Mouse (Mus musculus) ES-E14 (cell line): ENCODE measurements at regions not wholly inside any gene's neighbourhood (a gene's known extent, or its start where the extent isn't known, plus 50 kb on each side); places are given as distances from the start of the nearest gene placed in this dataset.
A peak's percentile ranks its signal among the peaks of the same experiment; 100 is the strongest.

Experiments
- DNase-seq: peaks from one replicate; pipeline ENCODE4 v3.0.0-alpha.2; 2013; ENCODE audit warnings: low read depth, low spot score
- H3K27ac ChIP-seq: 2 replicates; pipeline ENCODE4 v1.5.1; 2012; ENCODE audit warnings: low read depth, mild to moderate bottlenecking, low read length, moderate library complexity, mixed read lengths; ENCODE audit not compliant: poor library complexity, insufficient read depth, severe bottlenecking
- H3K36me3 ChIP-seq: 2 replicates; pipeline ENCODE4 v1.6.1; 2012; ENCODE audit warnings: mild to moderate bottlenecking, low read length, moderate library complexity, mixed read lengths; ENCODE audit not compliant: control insufficient read depth, poor library complexity, insufficient read depth, severe bottlenecking
- H3K4me1 ChIP-seq, 2 experiments: fragments of 150-350 bp in 1 of 2; sonication (generic) in 1 of 2; 2 replicates each; pipeline ENCODE4 v1.6.1; 2012; ENCODE audit warnings: low read length in 2 of 2, mild to moderate bottlenecking in 1 of 2, mixed read lengths in 1 of 2; ENCODE audit not compliant: control insufficient read depth in 2 of 2, insufficient read depth in 2 of 2, poor library complexity in 1 of 2
- H3K4me3 ChIP-seq, 2 experiments: fragments of 150-350 bp in 1 of 2; sonication (generic) in 1 of 2; 2 replicates each; pipeline ENCODE4 v1.5.1; 2012; ENCODE audit warnings: low read length in 2 of 2, low read depth in 1 of 2, mild to moderate bottlenecking in 1 of 2, mixed read lengths in 1 of 2; ENCODE audit not compliant: insufficient read depth in 1 of 2, poor library complexity in 1 of 2, severe bottlenecking in 1 of 2
- H3K9ac ChIP-seq: 2 replicates; pipeline ENCODE4 v1.6.1; 2012; ENCODE audit warnings: low read depth, mild to moderate bottlenecking, low read length, mixed read lengths; ENCODE audit not compliant: poor library complexity, insufficient read depth, severe bottlenecking
- H3K9me3 ChIP-seq: fragments of 150-350 bp; sonication (generic); 2 replicates; pipeline ENCODE4 v1.6.1; 2012; ENCODE audit warnings: low read depth, mild to moderate bottlenecking, low read length; ENCODE audit not compliant: control insufficient read depth, insufficient read depth
- CHD2 ChIP-seq: IDR thresholded peaks from 2 replicates; pipeline ENCODE4 v1.6.1; 2014; ENCODE audit warnings: mild to moderate bottlenecking, low read depth, low read length, inconsistent platforms
- HCFC1 ChIP-seq: IDR thresholded peaks from 2 replicates; pipeline ENCODE4 v1.6.1; 2012; ENCODE audit warnings: low read length, inconsistent platforms, borderline replicate concordance; ENCODE audit not compliant: insufficient read depth
- MAFK ChIP-seq: IDR thresholded peaks from 2 replicates; pipeline ENCODE4 v1.6.1; 2014; ENCODE audit warnings: mild to moderate bottlenecking, low read depth, low read length, inconsistent platforms; ENCODE audit not compliant: insufficient read depth
- ZC3H11A ChIP-seq: IDR thresholded peaks from 2 replicates; pipeline ENCODE4 v1.6.1; 2012; ENCODE audit warnings: low read depth, mild to moderate bottlenecking, inconsistent platforms, low read length, borderline replicate concordance
- ZNF384 ChIP-seq: IDR thresholded peaks from 2 replicates; pipeline ENCODE4 v1.6.1; 2012; ENCODE audit warnings: low read depth, low read length, inconsistent platforms
- in situ Hi-C, 2 experiments: fragments of 600-800 bp; cut with MboI; formaldehyde crosslinking; loops; one replicate each; pipeline ENCODE4 v1.15.1; 2025; ENCODE audit warnings: low sequenced_read_pairs in 2 of 2, inconsistent platforms in 1 of 2; ENCODE audit not compliant: unreplicated experiment in 2 of 2

DNA sequence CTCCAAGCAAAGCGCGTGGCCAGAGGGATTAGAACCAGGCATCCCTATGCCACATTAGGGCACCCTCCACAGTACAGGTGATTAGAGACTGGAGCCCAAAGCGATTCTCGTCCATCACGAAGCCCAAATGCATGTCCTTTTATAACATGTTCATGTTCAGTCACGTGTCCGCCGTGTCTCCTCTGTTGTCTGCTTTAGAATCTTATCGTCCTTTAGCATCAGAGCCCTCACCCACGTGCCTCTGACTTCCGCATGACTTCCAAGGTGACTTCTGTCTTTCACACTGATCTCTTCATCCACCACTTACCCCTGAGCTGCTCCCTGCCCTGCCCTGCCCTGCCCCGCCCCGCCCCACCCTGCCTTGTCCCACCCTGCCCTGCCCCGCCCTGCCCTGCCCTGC lies 125.3 kb downstream of the Katnal1 start:
- H3K9ac ChIP-seq = no peak overlapping the region
- no peak for TF ChIP-seq ZNF384
- TF ChIP-seq MAFK = no peak
- no peak for TF ChIP-seq ZC3H11A
- no peak for TF ChIP-seq HCFC1
- no peak for TF ChIP-seq CHD2
- H3K27ac ChIP-seq = no peak overlapping the region
- no peak for DNase-seq
- no peaks in the 10 kb centered on the region for H3K36me3 ChIP-seq
- H3K9me3 ChIP-seq = no peaks in the 10 kb centered on the region
- in situ Hi-C loops = no loop called here
- H3K4me1 ChIP-seq = peaks cover 0 to 12% of the 10 kb centered on the region in 2 experiments; a peak in 2 of 4 replicates
- no peak overlapping the region for H3K4me3 ChIP-seq

DNA sequence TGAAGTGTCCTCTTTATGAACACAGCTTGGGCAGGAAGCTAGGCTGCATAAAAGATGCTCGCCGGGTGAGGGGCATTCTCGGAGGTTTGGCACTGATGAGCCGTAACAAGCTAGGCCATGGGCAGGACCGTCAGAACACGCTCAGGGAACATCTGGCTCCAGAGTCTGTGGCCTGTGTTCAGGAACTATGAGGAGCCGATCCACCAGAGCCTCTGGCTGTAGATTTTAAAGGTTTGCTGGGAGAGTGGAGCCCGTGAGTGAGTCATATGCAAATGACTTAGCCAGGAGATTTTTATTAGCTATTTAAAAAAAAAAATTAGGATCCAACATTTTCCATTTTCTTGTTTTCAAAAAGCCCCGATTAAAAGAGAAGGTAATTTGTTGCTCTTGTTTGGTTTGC lies 126.4 kb downstream of the Katnal1 start:
- Histone ChIP-seq H3K9me3 (no peaks in the 10 kb centered on the region), H3K27ac (no peak overlapping the region), H3K9ac (no peak overlapping the region), H3K4me1 (peaks cover 0 to 11% of the 10 kb centered on the region in 2 experiments; a peak in 1 of 4 replicates), H3K36me3 (no peaks in the 10 kb centered on the region), H3K4me3 (no peak overlapping the region)
- TF ChIP-seq CHD2 (no peak), HCFC1 (no peak), ZNF384 (no peak), ZC3H11A (no peak), MAFK (no peak)
- in situ Hi-C loops = no loop called here
- DNase-seq = no peak

DNA sequence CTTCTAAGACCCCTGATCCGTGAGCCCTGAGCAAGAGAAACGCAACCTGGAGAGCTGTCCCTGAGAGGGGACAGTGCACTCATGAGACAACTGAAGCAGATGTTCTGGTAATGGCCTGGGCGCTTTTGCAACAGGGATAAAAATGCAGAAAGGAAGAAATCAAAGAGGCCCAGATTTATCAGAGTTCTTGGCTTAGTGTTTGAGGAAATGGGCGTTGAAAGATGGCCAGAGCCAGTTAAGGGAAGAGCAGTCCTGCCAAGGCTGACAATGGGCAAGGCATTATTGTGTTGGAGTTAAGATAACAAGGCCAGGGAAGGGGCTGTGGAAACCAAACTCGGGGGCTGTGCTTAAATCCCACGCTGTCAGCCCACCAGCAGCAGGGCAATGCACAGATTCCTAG lies 130.6 kb downstream of the Katnal1 start:
- no peaks in the 10 kb centered on the region for H3K36me3 ChIP-seq
- in situ Hi-C loops = no loop called here
- H3K27ac ChIP-seq = no peak overlapping the region
- no peak for TF ChIP-seq ZNF384
- no peak overlapping the region for H3K9ac ChIP-seq
- H3K9me3 ChIP-seq = no peaks in the 10 kb centered on the region
- peaks cover 2 to 5% of the 10 kb centered on the region in 2 experiments; a peak in 3 of 4 replicates for H3K4me1 ChIP-seq
- DNase-seq = no peak
- no peak overlapping the region for H3K4me3 ChIP-seq

DNA sequence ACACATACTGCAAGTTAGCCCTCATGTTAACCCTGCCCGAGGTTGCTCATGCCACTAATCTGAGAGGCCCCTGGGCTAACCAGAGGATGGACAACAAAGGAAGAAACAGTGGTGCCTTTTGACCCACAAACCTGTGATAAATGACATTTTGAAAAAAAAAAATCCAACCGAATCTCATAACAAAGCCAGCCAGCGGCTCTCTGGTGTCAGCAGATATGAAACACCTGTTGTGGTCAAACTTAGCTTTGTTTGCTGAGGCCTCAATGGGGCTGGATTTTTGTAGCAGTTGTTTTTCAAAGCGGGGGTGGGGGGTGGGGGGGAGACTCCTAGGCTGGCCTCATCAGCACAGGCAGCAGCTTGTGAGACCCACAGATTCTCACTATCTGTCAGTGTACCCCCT lies 133.0 kb downstream of the Katnal1 start:
- H3K9me3 ChIP-seq = no peaks in the 10 kb centered on the region
- no peak overlapping the region for H3K4me3 ChIP-seq
- H3K4me1 ChIP-seq = peaks cover 2 to 8% of the 10 kb centered on the region in 2 experiments
- DNase-seq = no peak
- in situ Hi-C loops = no loop called here
- TF ChIP-seq ZC3H11A (no peak), CHD2 (no peak), MAFK (no peak), HCFC1 (no peak), ZNF384 (no peak)
- no peaks in the 10 kb centered on the region for H3K36me3 ChIP-seq
- no peak overlapping the region for H3K9ac ChIP-seq
- no peak overlapping the region for H3K27ac ChIP-seq

DNA sequence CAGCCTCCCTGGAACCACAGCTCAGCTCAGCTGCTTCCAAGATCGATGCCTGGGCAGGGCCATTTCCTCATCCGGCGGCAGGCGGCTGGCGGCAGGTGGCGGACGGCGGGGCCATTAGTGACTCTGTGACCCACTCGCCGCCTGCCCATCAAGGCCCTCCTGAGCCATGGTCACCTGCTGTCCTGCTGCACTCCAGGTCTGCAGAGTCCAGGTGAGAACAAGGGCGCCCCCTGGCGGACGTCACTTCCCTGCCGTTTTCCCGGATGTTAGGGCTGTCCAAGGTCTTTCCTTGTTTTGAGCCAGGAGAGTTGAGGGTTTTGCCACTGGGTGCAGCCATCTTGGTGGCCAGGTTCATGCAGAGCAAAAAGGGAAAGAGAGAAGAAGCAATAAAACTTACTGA lies 134.7 kb downstream of the Katnal1 start:
- H3K9me3 ChIP-seq = no peaks in the 10 kb centered on the region
- TF ChIP-seq HCFC1 (no peak), CHD2 (no peak), ZNF384 (no peak), ZC3H11A (no peak), MAFK (no peak)
- peak overlapping the region; percentile 32 to 45; a peak in 2 of 4 replicates for H3K4me3 ChIP-seq
- peaks cover 2 to 8% of the 10 kb centered on the region in 2 experiments for H3K4me1 ChIP-seq
- H3K9ac ChIP-seq = no peak overlapping the region
- peak; percentile 64 for DNase-seq
- H3K27ac ChIP-seq = no peak overlapping the region
- in situ Hi-C loops = no loop called here
- H3K36me3 ChIP-seq = no peaks in the 10 kb centered on the region
